Mouse (Mus musculus) MEL-GATA-1-ER (cell line): Measurements from ENCODE around the gene Rpe65.

Source experiments
- DNase-seq: peaks from one replicate; pipeline ENCODE4 v3.0.0-alpha.2; 2012; ENCODE audit warnings: low read depth; ENCODE audit errors: extremely low read depth

Gene Rpe65

GRCm38 (mm10) chr3:159598875-159599274 lies at the start of gene Rpe65:
Gene Rpe65, plus strand, starts transcription at chr3:159599175.
- DNase-seq, result no peak

- DNase-seq, result no peak
Measured at GRCm38 (mm10) chr3:159550224-159550623, 48.8 kb upstream of the Rpe65 start.

DNA sequence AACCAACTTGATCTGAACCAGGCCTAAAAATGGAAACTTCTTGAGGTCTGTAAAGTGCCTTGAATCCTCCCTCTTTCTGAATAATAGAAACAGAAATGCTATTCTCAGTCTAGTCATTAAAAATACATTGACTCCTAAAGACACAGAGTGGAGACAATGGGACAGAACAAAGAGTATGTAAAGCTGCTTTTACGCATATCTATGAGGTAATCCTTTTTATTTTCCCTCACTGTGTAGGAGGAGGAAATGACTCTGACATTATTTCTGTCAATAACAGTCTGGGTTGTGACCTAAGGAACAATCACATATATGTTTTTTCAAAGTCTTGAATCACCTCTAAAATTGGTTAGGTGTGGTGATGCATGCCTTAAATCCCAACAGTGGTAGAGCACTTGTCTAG lies 16.0 kb downstream of the Rpe65 start:
- no peak for DNase-seq

- DNase-seq, result no peak
Measured at GRCm38 (mm10) chr3:159621026-159621425, 22.1 kb downstream of the Rpe65 start.

DNA sequence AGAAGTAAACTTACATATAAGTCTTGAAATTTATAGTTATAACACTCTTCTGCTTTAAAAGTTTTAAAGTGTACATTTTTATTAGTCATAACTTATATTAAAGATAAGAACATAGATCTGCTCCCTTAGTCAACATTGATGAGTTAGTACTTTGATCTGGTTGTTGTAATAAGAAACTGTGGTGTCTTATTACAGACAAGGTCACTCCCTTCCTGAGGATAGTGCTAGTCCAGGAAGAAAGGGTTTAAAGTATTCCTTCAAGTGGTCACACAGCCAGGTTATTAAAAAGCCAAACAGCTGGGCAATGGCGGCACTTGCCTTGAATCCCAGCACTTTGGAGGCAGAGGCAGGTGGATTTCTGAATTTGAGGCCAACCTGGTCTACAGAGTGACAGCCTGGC lies 25.0 kb downstream of the Rpe65 start:
- DNase-seq, result no peak

GRCm38 (mm10) chr3:159660741-159661140 lies 61.8 kb downstream of the Rpe65 start:
- DNase-seq, result no peak

GRCm38 (mm10) chr3:159663333-159663732 lies 64.4 kb downstream of the Rpe65 start:
- no peak for DNase-seq
